Mouse (Mus musculus) layer of hippocampus, adult 9-10 months (tissue): ENCODE measurements at regions not wholly inside any gene's neighbourhood (a gene's known extent, or its start where the extent isn't known, plus 50 kb on each side); places are given as distances from the start of the nearest gene placed in this dataset.
"Not testable (repeated sequence)": the region's sequence is repeated elsewhere in the genome, so short reads cannot be mapped to it uniquely, and the experiment has no call there.

Source experiments
- DNase-seq: peaks from one replicate; pipeline ENCODE4 v3.0.0; 2022; ENCODE audit warnings: low spot score

- DNase-seq: not testable (repeated sequence)
Observed at GRCm38 (mm10) chr9:6845281-6845680, 339.0 kb downstream of the Dync2h1 start.

GRCm38 (mm10) chr9:6834936-6835335 is 349.3 kb downstream of the Dync2h1 start:
- not testable (repeated sequence) for DNase-seq

GRCm38 (mm10) chr9:6834470-6834869 is 349.8 kb downstream of the Dync2h1 start:
- DNase-seq: no peak

GRCm38 (mm10) chr9:6832862-6833261 is 351.4 kb downstream of the Dync2h1 start:
- no peak for DNase-seq

GRCm38 (mm10) chr9:6831642-6832041 is 352.6 kb downstream of the Dync2h1 start:
- DNase-seq: not testable (repeated sequence)

GRCm38 (mm10) chr9:6826581-6826980 is 357.7 kb downstream of the Dync2h1 start:
- no peak for DNase-seq

- DNase-seq: no peak
Observed at GRCm38 (mm10) chr9:6825609-6826008, 358.6 kb downstream of the Dync2h1 start.

GRCm38 (mm10) chr9:6823946-6824345 is 360.3 kb downstream of the Dync2h1 start:
- not testable (repeated sequence) for DNase-seq

GRCm38 (mm10) chr9:6823536-6823935 is 360.7 kb downstream of the Dync2h1 start:
- DNase-seq: no peak

GRCm38 (mm10) chr9:6776671-6777070 is 407.6 kb downstream of the Dync2h1 start:
- DNase-seq: no peak

GRCm38 (mm10) chr9:6741478-6741877 is 442.8 kb downstream of the Dync2h1 start:
- DNase-seq: no peak

- no peak for DNase-seq
Observed at GRCm38 (mm10) chr9:6736411-6736810, 447.8 kb downstream of the Dync2h1 start.

- no peak for DNase-seq
Observed at GRCm38 (mm10) chr9:6726411-6726810, 456.8 kb upstream of the Ddi1 start.

GRCm38 (mm10) chr9:6677225-6677718 is 407.6 kb upstream of the Ddi1 start:
- no peak for DNase-seq

GRCm38 (mm10) chr9:6668001-6668969 is 398.6 kb upstream of the Ddi1 start:
- DNase-seq: peak; percentile 68

GRCm38 (mm10) chr9:6665679-6666078 is 396.0 kb upstream of the Ddi1 start:
- no peak for DNase-seq

GRCm38 (mm10) chr9:6652267-6652994 is 382.8 kb upstream of the Ddi1 start:
- no peak for DNase-seq

- no peak for DNase-seq
Observed at GRCm38 (mm10) chr9:6651572-6652236, 382.1 kb upstream of the Ddi1 start.

GRCm38 (mm10) chr9:6645796-6646309 is 376.2 kb upstream of the Ddi1 start:
- DNase-seq: no peak

- no peak for DNase-seq
Observed at GRCm38 (mm10) chr9:6645321-6645720, 375.7 kb upstream of the Ddi1 start.

- no peak for DNase-seq
Observed at GRCm38 (mm10) chr9:6617155-6617554, 347.5 kb upstream of the Ddi1 start.

- no peak for DNase-seq
Observed at GRCm38 (mm10) chr9:6609284-6609627, 339.6 kb upstream of the Ddi1 start.
